Mouse (Mus musculus) myocyte (in vitro differentiated cells): ENCODE data around the gene Psors1c2.

Experiments
- CEBPB ChIP-seq: IDR thresholded peaks from 2 replicates; pipeline ENCODE4 v1.6.1; 2011; ENCODE audit warnings: mild to moderate bottlenecking, moderate library complexity; ENCODE audit not compliant: poor library complexity, insufficient read depth, severe bottlenecking
- E2F4 ChIP-seq: IDR thresholded peaks from one replicate; pipeline ENCODE4 v1.6.1; 2011; ENCODE audit warnings: mild to moderate bottlenecking, control low read depth, moderate library complexity; ENCODE audit not compliant: insufficient read depth
- MAX ChIP-seq: IDR thresholded peaks from one replicate; pipeline ENCODE4 v1.6.1; 2011; ENCODE audit warnings: low read depth, mild to moderate bottlenecking, control low read depth
- MYOD1 ChIP-seq, 3 experiments: IDR thresholded peaks; one replicate each; pipeline ENCODE4 v1.6.1; 2011; ENCODE audit warnings: control low read depth in 2 of 3, low read depth in 2 of 3, mild to moderate bottlenecking in 2 of 3, moderate library complexity in 1 of 3; ENCODE audit not compliant: insufficient read length in 2 of 3, control insufficient read depth in 1 of 3
- MYOG ChIP-seq, 3 experiments: IDR thresholded peaks; one replicate each; pipeline ENCODE4 v1.6.1; 2011; ENCODE audit warnings: control low read depth in 2 of 3, low read depth in 2 of 3, mild to moderate bottlenecking in 2 of 3; ENCODE audit not compliant: insufficient read length in 2 of 3, control insufficient read depth in 1 of 3, insufficient read depth in 1 of 3
- POLR2A ChIP-seq: IDR thresholded peaks from one replicate; pipeline ENCODE4 v1.6.1; 2011; ENCODE audit warnings: low read depth, mild to moderate bottlenecking, control low read depth, moderate library complexity; ENCODE audit not compliant: insufficient read length
- POLR2AphosphoS2 ChIP-seq: IDR thresholded peaks from one replicate; pipeline ENCODE4 v1.6.1; 2011; ENCODE audit warnings: low read depth, control low read depth; ENCODE audit not compliant: insufficient read length
- SRF ChIP-seq: IDR thresholded peaks from one replicate; pipeline ENCODE4 v1.6.1; 2011; ENCODE audit warnings: low read depth; ENCODE audit not compliant: control insufficient read depth, insufficient read length
- TCF12 ChIP-seq: IDR thresholded peaks from one replicate; pipeline ENCODE4 v1.6.1; 2011; ENCODE audit warnings: mild to moderate bottlenecking, control low read depth; ENCODE audit not compliant: poor library complexity, insufficient read depth, severe bottlenecking
- TCF3 ChIP-seq: IDR thresholded peaks from one replicate; pipeline ENCODE4 v1.6.1; 2011; ENCODE audit warnings: low read depth, control low read depth; ENCODE audit not compliant: insufficient read length
- USF1 ChIP-seq: IDR thresholded peaks from one replicate; pipeline ENCODE4 v1.6.1; 2011; ENCODE audit warnings: low read depth, mild to moderate bottlenecking, control low read depth, moderate library complexity

DNA sequence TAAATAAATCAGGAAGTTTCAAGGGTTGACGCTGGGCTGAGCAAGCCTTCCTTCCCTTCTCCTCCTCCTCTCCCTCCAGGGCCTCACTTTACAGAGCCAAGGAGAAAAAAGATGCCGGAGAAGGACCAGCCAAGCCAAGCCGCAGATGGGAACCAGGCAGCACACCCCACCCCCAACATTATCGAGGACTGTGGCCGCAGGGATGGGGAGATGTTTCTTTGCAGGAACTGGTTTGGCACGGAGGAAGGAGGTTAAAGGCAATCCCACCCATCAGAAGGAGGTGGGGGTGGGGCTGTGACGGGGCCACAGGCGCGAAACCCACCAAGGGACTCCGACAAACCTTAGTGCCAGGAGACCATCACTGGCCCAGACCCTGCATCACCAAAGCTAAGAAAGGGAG lies 46.3 kb upstream of the Psors1c2 start:
- TF ChIP-seq POLR2A = no peak
- TF ChIP-seq USF1 = no peak
- no peak for TF ChIP-seq TCF12
- TF ChIP-seq MAX = no peak
- TF ChIP-seq MYOD1 (IDR thresholded peaks at IDR 0.05; ENCODE audit: control insufficient read depth in 1 of 3, insufficient read length in 2 of 3, low read depth in 2 of 3) = no peak
- TF ChIP-seq MYOG (IDR thresholded peaks at IDR 0.05; ENCODE audit: control insufficient read depth in 1 of 3, insufficient read depth in 1 of 3, insufficient read length in 2 of 3, low read depth in 2 of 3) = no peak
- no peak for TF ChIP-seq POLR2AphosphoS2
- TF ChIP-seq CEBPB = no peak
- TF ChIP-seq E2F4 = no peak
- no peak for TF ChIP-seq SRF
- no peak for TF ChIP-seq TCF3
